Mouse (Mus musculus): ENCODE data around the gene Mlph.

- no peak for TF ChIP-seq POLR2A (IDR thresholded peaks at IDR 0.05; ENCODE audit: low read depth, low read length)
- no peak for TF ChIP-seq CTCF (IDR thresholded peaks at IDR 0.05; ENCODE audit: extremely low read depth, insufficient read depth, insufficient read length, insufficient replicate concordance)
These were observed 25.1 kb downstream of the Mlph start for GRCm38 (mm10) chr1:90939980-90940379.

Measured in spleen, adult 2 months (tissue).